Mouse (Mus musculus): ENCODE data around the gene Slc29a2. TPM values are rescaled to one million over a fixed set of nuclear protein-coding genes. Genes with fewer than 3 reads are reported as not detected.

Gene Slc29a2
- polyA plus RNA-seq, 1 experiment, result 0.03 TPM

- peaks cover 27% of the 10 kb centered on the region for H3K36me3 ChIP-seq (ENCODE audit: control insufficient read depth)
- peaks cover 47% of the 10 kb centered on the region for H3K27me3 ChIP-seq (ENCODE audit: control insufficient read depth)
- no peak overlapping the region for H3K4me3 ChIP-seq (replicated peaks)
- H3K9me3 ChIP-seq (ENCODE audit: control insufficient read depth, low read length), result no peaks in the 10 kb centered on the region
- H3K4me1 ChIP-seq (ENCODE audit: control insufficient read depth), result peaks cover 18% of the 10 kb centered on the region
- TF ChIP-seq TAL1 (IDR thresholded peaks at IDR 0.05; ENCODE audit: low read length), result no peak
- TF ChIP-seq GATA1 (IDR thresholded peaks at IDR 0.05; ENCODE audit: low read length), result no peak
Observed at GRCm38 (mm10) chr19:5052166-5052822, 28.6 kb downstream of the Slc29a2 start.

- H3K9me3 ChIP-seq (ENCODE audit: control insufficient read depth, low read length), result no peaks in the 10 kb centered on the region
- no peak for TF ChIP-seq GATA1 (IDR thresholded peaks at IDR 0.05; ENCODE audit: low read length)
- no peak for TF ChIP-seq TAL1 (IDR thresholded peaks at IDR 0.05; ENCODE audit: low read length)
- no peak overlapping the region for H3K4me3 ChIP-seq (replicated peaks)
- peaks cover 23% of the 10 kb centered on the region for H3K4me1 ChIP-seq (ENCODE audit: control insufficient read depth)
- peaks cover 21% of the 10 kb centered on the region for H3K36me3 ChIP-seq (ENCODE audit: control insufficient read depth)
- peaks cover 47% of the 10 kb centered on the region for H3K27me3 ChIP-seq (ENCODE audit: control insufficient read depth)
Observed at GRCm38 (mm10) chr19:5052853-5053252, 29.2 kb downstream of the Slc29a2 start.

- TF ChIP-seq GATA1 (IDR thresholded peaks at IDR 0.05; ENCODE audit: low read length) (no peak), TAL1 (IDR thresholded peaks at IDR 0.05; ENCODE audit: low read length) (no peak)
- H3K36me3 ChIP-seq (ENCODE audit: control insufficient read depth), result peaks cover 11% of the 10 kb centered on the region
- H3K27me3 ChIP-seq (ENCODE audit: control insufficient read depth), result peaks cover 47% of the 10 kb centered on the region
- peaks cover 34% of the 10 kb centered on the region for H3K4me1 ChIP-seq (ENCODE audit: control insufficient read depth)
- no peak overlapping the region for H3K4me3 ChIP-seq (replicated peaks)
- no peaks in the 10 kb centered on the region for H3K9me3 ChIP-seq (ENCODE audit: control insufficient read depth, low read length)
Observed at GRCm38 (mm10) chr19:5053909-5054308, 30.2 kb downstream of the Slc29a2 start.

GRCm38 (mm10) chr19:5056251-5056650, 32.6 kb downstream of the Slc29a2 start:
- TF ChIP-seq GATA1 (IDR thresholded peaks at IDR 0.05; ENCODE audit: low read length) (no peak), TAL1 (IDR thresholded peaks at IDR 0.05; ENCODE audit: low read length) (no peak)
- no peaks in the 10 kb centered on the region for H3K36me3 ChIP-seq (ENCODE audit: control insufficient read depth)
- peaks cover 49% of the 10 kb centered on the region for H3K4me1 ChIP-seq (ENCODE audit: control insufficient read depth)
- H3K27me3 ChIP-seq (ENCODE audit: control insufficient read depth), result peaks cover 35% of the 10 kb centered on the region
- H3K4me3 ChIP-seq (replicated peaks), result no peak overlapping the region
- no peaks in the 10 kb centered on the region for H3K9me3 ChIP-seq (ENCODE audit: control insufficient read depth, low read length)

GRCm38 (mm10) chr19:5057876-5058775, 34.5 kb downstream of the Slc29a2 start:
- no peaks in the 10 kb centered on the region for H3K9me3 ChIP-seq (ENCODE audit: control insufficient read depth, low read length)
- no peaks in the 10 kb centered on the region for H3K36me3 ChIP-seq (ENCODE audit: control insufficient read depth)
- H3K4me3 ChIP-seq (replicated peaks), result no peak overlapping the region
- peaks cover 55% of the 10 kb centered on the region for H3K4me1 ChIP-seq (ENCODE audit: control insufficient read depth)
- H3K27me3 ChIP-seq (ENCODE audit: control insufficient read depth), result peaks cover 16% of the 10 kb centered on the region
- TF ChIP-seq GATA1 (IDR thresholded peaks at IDR 0.05; ENCODE audit: low read length), result no peak
- no peak for TF ChIP-seq TAL1 (IDR thresholded peaks at IDR 0.05; ENCODE audit: low read length)

- Histone ChIP-seq H3K9me3 (ENCODE audit: control insufficient read depth, low read length) (no peaks in the 10 kb centered on the region), H3K4me1 (ENCODE audit: control insufficient read depth) (peaks cover 51% of the 10 kb centered on the region), H3K4me3 (replicated peaks) (no peak overlapping the region), H3K27me3 (ENCODE audit: control insufficient read depth) (peaks cover 7% of the 10 kb centered on the region; the same call in 1 of the 2 replicates), H3K36me3 (ENCODE audit: control insufficient read depth) (no peaks in the 10 kb centered on the region)
- TF ChIP-seq GATA1 (IDR thresholded peaks at IDR 0.05; ENCODE audit: low read length), result no peak
- TF ChIP-seq TAL1 (IDR thresholded peaks at IDR 0.05; ENCODE audit: low read length), result no peak
Observed at GRCm38 (mm10) chr19:5058801-5059771, 35.4 kb downstream of the Slc29a2 start.

- Histone ChIP-seq H3K27me3 (ENCODE audit: control insufficient read depth) (no peaks in the 10 kb centered on the region; the same call in 1 of the 2 replicates), H3K4me3 (replicated peaks) (no peak overlapping the region), H3K9me3 (ENCODE audit: control insufficient read depth, low read length) (no peaks in the 10 kb centered on the region), H3K4me1 (ENCODE audit: control insufficient read depth) (peaks cover 58% of the 10 kb centered on the region), H3K36me3 (ENCODE audit: control insufficient read depth) (no peaks in the 10 kb centered on the region)
- TF ChIP-seq TAL1 (IDR thresholded peaks at IDR 0.05; ENCODE audit: low read length) (no peak), GATA1 (IDR thresholded peaks at IDR 0.05; ENCODE audit: low read length) (no peak)
Observed at GRCm38 (mm10) chr19:5060365-5061330, 37.0 kb downstream of the Slc29a2 start.

- no peaks in the 10 kb centered on the region for H3K9me3 ChIP-seq (ENCODE audit: control insufficient read depth, low read length)
- no peak for TF ChIP-seq GATA1 (IDR thresholded peaks at IDR 0.05; ENCODE audit: low read length)
- no peak for TF ChIP-seq TAL1 (IDR thresholded peaks at IDR 0.05; ENCODE audit: low read length)
- H3K4me1 ChIP-seq (ENCODE audit: control insufficient read depth), result peaks cover 56% of the 10 kb centered on the region
- no peaks in the 10 kb centered on the region for H3K36me3 ChIP-seq (ENCODE audit: control insufficient read depth)
- H3K27me3 ChIP-seq (ENCODE audit: control insufficient read depth), result peaks cover 2% of the 10 kb centered on the region; the same call in 1 of the 2 replicates
- no peak overlapping the region for H3K4me3 ChIP-seq (replicated peaks)
Observed at GRCm38 (mm10) chr19:5062041-5062440, 38.4 kb downstream of the Slc29a2 start.

Measured in erythroblast, embryonic 14.5 days (primary cell).